Mouse (Mus musculus): ENCODE measurements at regions not wholly inside any gene's neighbourhood (a gene's known extent, or its start where the extent isn't known, plus 50 kb on each side); places are given as distances from the start of the nearest gene placed in this dataset.

- TF ChIP-seq POLR2A (IDR thresholded peaks at IDR 0.05; ENCODE audit: control insufficient read depth, extremely low read depth, insufficient read depth, low read length, poor library complexity): no peak
- TF ChIP-seq CTCF (IDR thresholded peaks at IDR 0.05; ENCODE audit: borderline replicate concordance, control insufficient read depth, extremely low read depth, insufficient read depth, low read length, poor library complexity): no peak
These were observed 214.5 kb upstream of the Pter start for GRCm38 (mm10) chr2:12709156-12709923.

Measured in thymus, adult 2 months (tissue).